Mouse (Mus musculus): ENCODE results near the gene Gm21969.

GRCm38 (mm10) chr4:139581427-139582051 is 21.4 kb upstream of the Gm21969 start:
- TF ChIP-seq POLR2A (IDR thresholded peaks at IDR 0.05; ENCODE audit: borderline replicate concordance, low read depth, low read length) (no peak), CTCF (IDR thresholded peaks at IDR 0.05; ENCODE audit: low read depth, low read length) (no peak)

Data from bone marrow macrophage, adult 2 months (primary cell).